Mouse (Mus musculus): ENCODE results near the gene E2f1. TPM values are rescaled to one million over a fixed set of nuclear protein-coding genes. Genes with fewer than 3 reads are reported as not detected.

Gene E2f1
- total and polyA plus RNA-seq, 2 experiments from 2014 or later = 6.1 to 11.0 TPM

- TF ChIP-seq EP300 (IDR thresholded peaks at IDR 0.05; ENCODE audit: low read depth) = no peak
- no peak for TF ChIP-seq CTCF (IDR thresholded peaks at IDR 0.05; ENCODE audit: low read depth)
- 0 out of 2 replicates have a peak overlapping the region, but pooled peaks have one; percentile 9 for H3K9ac ChIP-seq (replicated peaks; ENCODE audit: low read depth, low read length)
- H3K4me3 ChIP-seq (ENCODE audit: low read depth, low read length) = 0 out of 2 replicates have a peak overlapping the region, but pooled peaks have one; percentile 82
- H3K4me2 ChIP-seq (ENCODE audit: low read depth, low read length) = peak overlapping the region; percentile 98
- H3K36me3 ChIP-seq (replicated peaks; ENCODE audit: control insufficient read depth, insufficient read depth, low read length) = 0 out of 2 replicates have a peak, but pooled peaks cover 8% of the 10 kb centered on the region
- ATAC-seq (ENCODE audit: insufficient read depth, low read depth) = no peak
- peaks cover 21% of the 10 kb centered on the region; the same call in 1 of the 2 replicates for H3K4me1 ChIP-seq (ENCODE audit: control insufficient read depth, insufficient read depth)
- no peaks in the 10 kb centered on the region for H3K9me3 ChIP-seq (replicated peaks; ENCODE audit: control insufficient read depth, low read length)
- 52% methylated on average over 2 of the region's 2 CpGs for WGBS
- H3K27me3 ChIP-seq (ENCODE audit: control insufficient read depth, insufficient read depth, low read length) = no peaks in the 10 kb centered on the region
- peak overlapping the region; percentile 82 for H3K27ac ChIP-seq (ENCODE audit: low read depth)
- no peak for DNase-seq (ENCODE audit: low spot score)
Observed at GRCm38 (mm10) chr2:154567766-154568165, 1.9 kb downstream of the E2f1 start.

GRCm38 (mm10) chr2:154566641-154567040 is 3.1 kb downstream of the E2f1 start:
- TF ChIP-seq EP300 (IDR thresholded peaks at IDR 0.05; ENCODE audit: low read depth) (no peak), CTCF (IDR thresholded peaks at IDR 0.05; ENCODE audit: low read depth) (no peak)
- no peak for ATAC-seq (ENCODE audit: insufficient read depth, low read depth)

GRCm38 (mm10) chr2:154565562-154565961 is 4.1 kb downstream of the E2f1 start:
- no peaks in the 10 kb centered on the region for H3K9me3 ChIP-seq (replicated peaks; ENCODE audit: control insufficient read depth, low read length)
- ATAC-seq (ENCODE audit: insufficient read depth, low read depth) (no peak), DNase-seq (ENCODE audit: low spot score) (no peak)
- TF ChIP-seq EP300 (IDR thresholded peaks at IDR 0.05; ENCODE audit: low read depth) = no peak
- no peak for TF ChIP-seq CTCF (IDR thresholded peaks at IDR 0.05; ENCODE audit: low read depth)
- 0 out of 2 replicates have a peak, but pooled peaks cover 10% of the 10 kb centered on the region for H3K36me3 ChIP-seq (replicated peaks; ENCODE audit: control insufficient read depth, insufficient read depth, low read length)
- H3K9ac ChIP-seq (replicated peaks; ENCODE audit: low read depth, low read length) = no peak overlapping the region
- H3K4me1 ChIP-seq (ENCODE audit: control insufficient read depth, insufficient read depth) = peaks cover 21% of the 10 kb centered on the region; the same call in 1 of the 2 replicates
- H3K4me3 ChIP-seq (ENCODE audit: low read depth, low read length) = no peak overlapping the region
- H3K4me2 ChIP-seq (ENCODE audit: low read depth, low read length) = no peak overlapping the region
- 82% methylated on average over 3 of the region's 3 CpGs for WGBS
- no peak overlapping the region for H3K27ac ChIP-seq (ENCODE audit: low read depth)
- no peaks in the 10 kb centered on the region for H3K27me3 ChIP-seq (ENCODE audit: control insufficient read depth, insufficient read depth, low read length)

More at GRCm38 (mm10) chr2:154566641-154567040, 3.1 kb downstream of the E2f1 start:
- H3K4me2 ChIP-seq (ENCODE audit: low read depth, low read length) = no peak overlapping the region
- no peak for DNase-seq (ENCODE audit: low spot score)
- peaks cover 21% of the 10 kb centered on the region; the same call in 1 of the 2 replicates for H3K4me1 ChIP-seq (ENCODE audit: control insufficient read depth, insufficient read depth)
- WGBS = 72% methylated on average over 8 of the region's 8 CpGs
- no peak overlapping the region for H3K27ac ChIP-seq (ENCODE audit: low read depth)
- H3K9ac ChIP-seq (replicated peaks; ENCODE audit: low read depth, low read length) = no peak overlapping the region
- no peak overlapping the region for H3K4me3 ChIP-seq (ENCODE audit: low read depth, low read length)
- H3K27me3 ChIP-seq (ENCODE audit: control insufficient read depth, insufficient read depth, low read length) = no peaks in the 10 kb centered on the region
- H3K36me3 ChIP-seq (replicated peaks; ENCODE audit: control insufficient read depth, insufficient read depth, low read length) = 0 out of 2 replicates have a peak, but pooled peaks cover 10% of the 10 kb centered on the region
- no peaks in the 10 kb centered on the region for H3K9me3 ChIP-seq (replicated peaks; ENCODE audit: control insufficient read depth, low read length)

GRCm38 (mm10) chr2:154563612-154564170 is 6.0 kb downstream of the E2f1 start:
- no peaks in the 10 kb centered on the region for H3K9me3 ChIP-seq (replicated peaks; ENCODE audit: control insufficient read depth, low read length)
- 89% methylated on average over 22 of the region's 22 CpGs for WGBS
- no peak overlapping the region for H3K4me2 ChIP-seq (ENCODE audit: low read depth, low read length)
- ATAC-seq (ENCODE audit: insufficient read depth, low read depth) (no peak), DNase-seq (ENCODE audit: low spot score) (no peak)
- no peaks in the 10 kb centered on the region for H3K27me3 ChIP-seq (ENCODE audit: control insufficient read depth, insufficient read depth, low read length)
- TF ChIP-seq CTCF (IDR thresholded peaks at IDR 0.05; ENCODE audit: low read depth) = no peak
- TF ChIP-seq EP300 (IDR thresholded peaks at IDR 0.05; ENCODE audit: low read depth) = no peak
- peaks cover 20% of the 10 kb centered on the region; the same call in 1 of the 2 replicates for H3K4me1 ChIP-seq (ENCODE audit: control insufficient read depth, insufficient read depth)
- no peak overlapping the region for H3K9ac ChIP-seq (replicated peaks; ENCODE audit: low read depth, low read length)
- H3K27ac ChIP-seq (ENCODE audit: low read depth) = no peak overlapping the region
- H3K36me3 ChIP-seq (replicated peaks; ENCODE audit: control insufficient read depth, insufficient read depth, low read length) = 0 out of 2 replicates have a peak, but pooled peaks cover 10% of the 10 kb centered on the region
- H3K4me3 ChIP-seq (ENCODE audit: low read depth, low read length) = no peak overlapping the region

- no peak for TF ChIP-seq CTCF (IDR thresholded peaks at IDR 0.05; ENCODE audit: low read depth)
- TF ChIP-seq EP300 (IDR thresholded peaks at IDR 0.05; ENCODE audit: low read depth) = no peak
- H3K9ac ChIP-seq (replicated peaks; ENCODE audit: low read depth, low read length) = peak within 1 kb of the TSS; percentile 9; the same call in 1 of the 2 replicates
- peak within 1 kb of the TSS; percentile 64 for H3K4me2 ChIP-seq (ENCODE audit: low read depth, low read length)
- H3K4me1 ChIP-seq (ENCODE audit: control insufficient read depth, insufficient read depth) = peaks cover 11% of the 10 kb centered on the region; the same call in 1 of the 2 replicates
- H3K27ac ChIP-seq (ENCODE audit: low read depth) = peak within 1 kb of the TSS; percentile 36
- WGBS = 7% methylated on average over 27 of the region's 34 CpGs
- DNase-seq (ENCODE audit: low spot score) (no peak), ATAC-seq (ENCODE audit: insufficient read depth, low read depth) (no peak)
- peak within 1 kb of the TSS; percentile 33 for H3K4me3 ChIP-seq (ENCODE audit: low read depth, low read length)
- no peaks in the 10 kb centered on the region for H3K9me3 ChIP-seq (replicated peaks; ENCODE audit: control insufficient read depth, low read length)
- H3K27me3 ChIP-seq (ENCODE audit: control insufficient read depth, insufficient read depth, low read length) = no peaks in the 10 kb centered on the region; the same call in 1 of the 2 replicates
- H3K36me3 ChIP-seq (replicated peaks; ENCODE audit: control insufficient read depth, insufficient read depth, low read length) = 0 out of 2 replicates have a peak, but pooled peaks cover 7% of the 10 kb centered on the region
Observed at GRCm38 (mm10) chr2:154558264-154559039, 11.2 kb downstream of the E2f1 start, which contains the start of gene Necab3. Gene Necab3, minus strand, starts transcription at chr2:154558890.

All from heart, postnatal 0 days (tissue).